Mouse (Mus musculus) embryonic fibroblast, embryonic 13.5 days (primary cell): ENCODE results near the gene Vmn1r53.

Experiments used
- CTCF ChIP-seq: IDR thresholded peaks from 2 replicates; pipeline ENCODE4 v1.5.1; 2011; ENCODE audit warnings: mild to moderate bottlenecking, control low read depth, low read length, moderate library complexity, borderline replicate concordance; ENCODE audit not compliant: insufficient read depth
- POLR2A ChIP-seq: IDR thresholded peaks from 2 replicates; pipeline ENCODE4 v1.6.1; 2011; ENCODE audit warnings: low read depth, mild to moderate bottlenecking, control low read depth, low read length, moderate library complexity

- TF ChIP-seq POLR2A (no peak), CTCF (no peak)
Observed at GRCm38 (mm10) chr6:90246000-90246399, 21.8 kb upstream of the Vmn1r53 start, which contains the start of gene Vmn1r54.
